Mouse (Mus musculus) G1E-ER4 (cell line): Measurements from ENCODE around the gene Ccno. TPM values are rescaled to one million over a fixed set of nuclear protein-coding genes. Genes with fewer than 3 reads are reported as not detected.

Experiments used
- GATA1 ChIP-seq: IDR thresholded peaks from one replicate; pipeline ENCODE4 v1.8.0; 2012; ENCODE audit warnings: low read length, inconsistent platforms
- polyA plus RNA-seq: library from polyadenylated mRNA; stranded (reverse); fragments of >175 nt; gene quantifications from 2 replicates; pipeline ENCODE4 v1.2.3, GENCODE M21; 2012

The Ccno gene
- not detected in 2 replicates for polyA plus RNA-seq

DNA sequence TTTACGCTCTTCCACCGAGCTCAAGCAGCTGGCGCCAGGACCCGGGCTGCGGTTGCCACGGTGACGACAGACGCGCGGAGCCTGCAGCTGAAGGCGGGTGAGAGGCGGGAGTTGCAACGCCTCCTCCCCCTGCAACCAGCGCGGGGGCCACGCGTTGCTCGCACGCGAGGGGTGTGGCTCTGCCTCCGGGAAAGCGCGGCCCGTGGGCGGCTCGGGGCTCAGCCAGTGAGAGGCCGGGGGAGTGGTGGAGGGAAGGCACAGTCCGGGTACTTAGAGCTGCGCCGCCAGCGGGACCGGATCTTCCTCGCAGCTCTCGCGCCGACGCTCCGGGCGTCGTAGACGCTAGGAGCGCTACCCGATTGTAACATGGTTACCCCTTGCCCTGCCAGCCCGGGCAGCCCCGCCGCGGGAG, at the start of gene Ccno:
TSS of gene Ccno (plus strand) at position 271 of the 412 bp plus-strand sequence.
- no peak for TF ChIP-seq GATA1

DNA sequence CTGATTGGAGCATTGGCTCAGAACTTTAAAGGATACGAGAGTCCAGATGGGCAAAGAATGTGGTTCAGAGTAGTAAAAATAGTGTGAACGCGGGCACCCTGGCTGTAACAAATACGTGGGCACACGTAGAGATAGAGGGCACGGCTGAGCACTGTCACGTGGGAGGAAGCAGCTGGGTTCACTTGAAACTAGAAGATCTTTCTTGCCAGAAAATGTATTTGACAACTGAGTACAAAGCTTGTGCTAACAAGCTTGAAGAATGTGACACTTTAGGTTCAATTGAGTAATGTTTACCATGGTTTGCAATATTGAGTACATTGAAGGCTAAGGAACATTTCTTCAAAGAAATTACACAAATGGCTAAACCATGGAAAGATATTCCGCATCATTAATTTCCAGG, 49.5 kb upstream of the Ccno start:
- no peak for TF ChIP-seq GATA1

DNA sequence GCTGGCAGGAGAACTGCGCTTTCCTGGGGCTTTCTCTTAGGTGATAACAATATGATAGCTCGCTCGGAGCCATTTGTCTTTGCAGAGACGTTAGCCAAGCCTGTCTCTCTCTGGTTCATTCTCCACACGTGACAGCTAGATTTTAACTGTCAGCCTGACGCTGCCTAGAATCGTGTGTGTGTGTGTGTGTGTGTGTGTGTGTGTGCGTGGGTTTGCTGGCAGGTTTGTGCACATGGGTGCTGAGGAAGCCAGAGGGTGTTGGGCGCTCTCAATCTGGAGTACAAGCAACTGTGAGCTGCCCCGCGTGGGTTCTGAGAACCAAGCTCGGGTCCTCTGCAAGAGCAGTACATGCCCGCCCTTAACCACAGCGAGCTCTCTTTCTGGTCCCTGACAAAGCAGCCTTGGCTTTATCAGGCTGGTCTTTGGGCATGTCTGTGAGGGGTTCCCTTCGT, 45.7 kb upstream of the Ccno start:
- TF ChIP-seq GATA1: no peak

DNA sequence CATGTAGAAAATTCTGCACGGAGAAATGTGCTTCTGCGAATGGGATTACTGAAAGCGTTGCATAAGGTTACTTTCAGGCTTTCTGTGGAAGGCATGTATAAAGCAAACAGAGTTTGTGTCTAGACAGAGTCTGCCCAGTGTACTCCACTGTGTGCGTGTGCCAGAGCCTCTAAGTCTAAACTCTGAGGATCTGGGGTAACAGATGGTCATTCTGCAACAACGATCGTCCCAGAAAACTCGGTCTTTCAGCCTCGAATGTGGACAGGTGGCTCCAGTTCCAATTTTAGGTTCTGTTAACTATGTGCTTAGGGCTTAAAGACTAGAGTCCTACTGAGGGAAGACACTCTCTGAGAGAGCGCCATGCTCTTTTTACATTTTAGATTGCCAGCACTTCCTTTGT, 42.3 kb upstream of the Ccno start:
- no peak for TF ChIP-seq GATA1

DNA sequence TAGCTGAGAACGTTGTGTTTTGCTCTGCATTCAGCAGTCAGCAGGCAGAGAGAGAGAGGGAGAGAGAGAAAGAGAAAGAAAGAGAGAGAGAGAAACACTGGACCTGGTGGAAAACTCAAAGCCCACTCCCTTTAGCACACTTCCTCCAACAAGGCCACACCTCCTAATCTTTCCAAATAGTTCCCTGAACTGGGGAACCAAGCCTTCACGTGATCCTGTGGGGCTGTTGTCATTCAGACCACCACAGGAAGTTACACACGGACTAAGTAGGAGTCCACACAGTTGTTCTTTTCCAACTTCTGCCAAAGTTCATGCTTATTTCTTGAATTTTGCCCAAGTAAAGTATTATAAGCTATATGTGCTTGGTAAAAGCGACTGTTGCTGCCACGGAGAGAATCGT, 41.7 kb upstream of the Ccno start:
- TF ChIP-seq GATA1: no peak

DNA sequence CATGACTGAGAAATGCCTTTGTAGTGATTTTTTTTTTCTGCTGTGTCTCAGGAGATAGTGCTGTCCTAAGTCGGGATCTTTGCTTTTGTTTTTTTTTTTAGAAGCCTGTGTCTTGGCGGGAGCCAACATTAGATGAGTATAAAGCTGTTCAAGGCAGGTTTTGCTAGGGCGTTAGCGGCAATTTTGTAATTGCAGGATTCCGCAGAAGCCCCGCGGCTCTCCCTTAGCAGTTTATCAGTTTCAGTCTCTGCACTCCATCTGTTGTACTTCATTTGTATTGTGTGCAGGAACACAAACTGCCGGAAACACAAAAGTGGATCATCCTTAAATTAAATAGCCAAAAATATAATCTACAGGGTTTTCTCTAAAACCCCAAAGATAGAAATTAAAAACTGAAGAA, 33.5 kb upstream of the Ccno start:
- TF ChIP-seq GATA1: no peak

DNA sequence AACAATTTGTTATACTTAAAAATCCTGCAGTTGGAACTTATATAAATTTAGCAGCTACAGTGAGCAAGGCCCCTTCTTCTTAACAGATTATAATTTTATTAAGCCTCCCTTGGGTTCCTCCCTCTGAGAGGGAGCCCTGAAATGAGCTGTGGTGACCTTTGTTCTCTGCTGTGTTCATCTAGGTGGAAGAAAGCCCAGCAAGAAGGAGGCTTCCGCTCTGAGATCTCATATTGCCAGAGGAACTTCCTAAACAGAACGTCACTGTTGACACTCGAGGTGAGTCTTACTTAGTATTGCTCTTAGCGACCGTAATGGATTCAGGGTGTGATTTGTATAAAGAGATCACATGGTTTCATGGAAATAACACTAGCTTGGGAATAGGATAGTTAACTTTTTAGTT, 24.5 kb upstream of the Ccno start:
- no peak for TF ChIP-seq GATA1

DNA sequence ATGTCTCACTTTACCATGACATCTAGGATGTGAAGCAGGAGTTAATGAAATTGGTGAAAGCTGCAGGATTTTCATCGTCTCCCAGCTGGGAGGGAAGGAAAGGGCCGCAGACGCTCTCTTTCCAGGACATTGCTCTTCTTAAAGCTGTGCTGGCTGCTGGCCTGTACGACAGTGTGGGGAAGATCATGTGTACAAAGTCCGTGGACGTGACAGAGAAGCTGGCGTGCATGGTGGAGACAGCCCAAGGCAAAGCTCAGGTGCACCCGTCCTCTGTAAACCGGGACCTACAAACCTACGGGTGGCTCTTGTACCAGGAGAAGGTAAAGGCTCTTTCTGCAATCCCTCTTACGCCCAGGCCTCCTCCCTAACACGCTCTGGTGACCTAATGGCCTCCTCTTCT, 23.2 kb upstream of the Ccno start:
- TF ChIP-seq GATA1: no peak

DNA sequence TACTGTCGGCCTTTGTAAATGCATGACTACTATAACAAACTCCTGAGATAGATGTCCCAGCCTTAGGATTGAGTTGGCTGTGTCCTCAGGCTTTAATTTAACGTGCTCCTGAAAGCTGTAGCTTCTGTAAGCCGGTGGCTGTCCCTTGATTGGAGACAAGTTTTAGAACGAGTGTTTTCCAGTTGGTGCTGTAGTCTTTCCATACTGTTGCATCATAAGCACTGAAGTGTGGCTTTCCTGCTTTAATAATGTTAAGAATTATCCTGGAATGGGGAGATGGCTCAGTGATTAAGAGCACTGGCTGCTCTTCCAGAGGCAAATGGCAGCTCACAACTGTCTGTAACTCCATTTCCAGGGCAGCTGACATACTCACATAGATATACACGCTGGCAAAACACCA, 20.3 kb upstream of the Ccno start:
- no peak for TF ChIP-seq GATA1

DNA sequence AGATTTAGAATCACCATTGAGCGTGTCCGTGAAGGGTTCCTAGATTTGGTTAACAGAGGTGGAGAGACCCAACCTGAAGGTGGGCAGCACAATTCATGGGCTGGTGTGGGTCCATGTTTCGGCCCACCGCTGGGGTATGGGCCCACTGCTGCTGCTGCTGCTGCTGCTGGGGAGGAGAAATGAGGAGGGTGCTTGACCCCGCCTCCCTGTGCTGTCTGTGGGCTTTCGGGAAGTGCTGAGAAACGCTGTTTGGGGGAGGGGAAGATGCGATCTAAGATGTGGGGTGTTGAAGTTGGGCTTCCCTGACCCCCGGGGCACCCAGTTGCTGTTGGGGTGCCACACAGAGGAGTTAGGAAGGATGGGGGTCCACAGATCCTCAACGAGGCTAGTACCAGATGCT, 10.9 kb upstream of the Ccno start:
- no peak for TF ChIP-seq GATA1

DNA sequence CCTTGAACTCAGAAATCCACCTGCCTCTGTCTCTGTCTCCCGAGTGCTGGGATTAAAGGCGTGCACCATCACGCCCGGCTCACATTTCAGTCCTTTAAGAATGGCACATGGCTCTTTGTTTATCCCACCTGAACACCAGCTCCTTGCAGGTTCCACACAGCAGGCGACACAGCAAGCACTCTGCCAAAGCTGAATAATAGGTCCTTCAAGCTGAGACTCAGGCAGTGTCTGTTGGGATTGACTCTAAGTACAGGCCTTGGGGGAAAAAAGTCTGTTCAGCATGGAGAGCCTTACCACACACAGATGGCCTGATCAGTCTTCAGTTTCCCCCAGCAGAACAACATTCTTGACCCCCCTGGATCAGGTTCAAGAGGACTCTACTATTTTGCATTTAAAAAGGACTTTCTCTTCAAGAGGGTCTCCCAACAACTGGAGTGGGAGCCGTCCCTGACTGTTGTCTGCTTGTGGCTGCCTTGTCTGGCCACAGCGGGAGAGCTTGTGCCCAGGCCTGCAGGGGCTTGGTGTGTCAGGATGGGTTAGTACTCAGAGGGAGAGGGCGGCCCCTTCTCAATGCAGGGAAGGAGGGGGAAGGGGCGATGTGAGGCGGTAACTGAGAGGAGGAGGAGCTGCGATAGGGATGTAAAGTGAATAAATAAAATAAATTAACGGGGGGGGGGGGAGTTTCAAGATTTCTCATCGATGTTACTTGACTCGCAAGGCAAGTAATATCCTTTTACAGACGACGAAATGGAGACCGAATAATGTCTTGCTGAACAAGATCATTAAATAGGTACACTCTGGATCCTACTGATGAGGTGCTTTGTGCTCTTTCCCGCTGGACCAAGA, 1.8 kb upstream of the Ccno start:
- TF ChIP-seq GATA1: no peak

DNA sequence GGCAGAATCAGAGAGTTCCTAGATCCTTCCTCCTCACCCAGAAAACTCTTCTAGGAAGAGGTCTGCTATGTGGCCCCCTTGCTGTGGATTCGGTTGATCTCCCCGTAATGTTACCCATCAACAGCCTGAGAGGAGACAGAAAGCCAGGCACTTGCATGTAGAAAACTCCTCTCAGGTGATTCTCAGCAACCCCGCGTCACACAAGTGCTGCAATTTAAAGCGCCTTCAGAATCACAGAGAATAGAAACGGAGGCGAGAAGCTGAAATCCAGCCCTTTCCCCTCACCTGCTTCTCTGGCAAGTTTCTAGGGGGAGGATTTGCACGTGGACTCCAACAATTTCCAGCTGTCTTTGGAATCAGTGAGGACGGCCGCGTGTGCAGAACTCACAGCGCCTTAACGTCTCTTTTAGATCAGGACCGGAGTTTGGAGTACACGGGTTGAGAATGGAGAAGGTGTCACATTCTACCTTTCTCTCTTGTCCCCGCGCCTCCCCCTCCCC, 1.1 kb upstream of the Ccno start:
- no peak for TF ChIP-seq GATA1

DNA sequence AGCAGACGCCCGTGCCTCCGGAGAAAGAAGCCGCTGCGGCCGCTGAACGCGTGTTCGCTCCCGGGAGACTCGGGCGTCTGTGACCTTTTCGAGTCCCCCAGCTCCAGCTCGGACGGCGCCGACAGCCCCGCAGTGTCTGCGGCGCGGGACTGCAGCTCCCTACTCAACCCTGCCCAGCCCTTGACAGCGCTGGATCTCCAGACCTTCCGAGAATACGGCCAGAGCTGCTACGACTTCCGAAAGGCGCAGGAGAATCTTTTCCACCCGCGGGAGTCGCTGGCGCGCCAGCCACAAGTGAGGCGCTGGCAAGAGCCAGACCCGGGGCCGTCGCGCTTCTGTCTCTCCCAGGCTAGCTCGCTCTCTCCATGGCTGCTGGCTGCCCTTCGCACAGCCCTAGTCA, 389 bp downstream of the Ccno start:
- TF ChIP-seq GATA1: no peak

DNA sequence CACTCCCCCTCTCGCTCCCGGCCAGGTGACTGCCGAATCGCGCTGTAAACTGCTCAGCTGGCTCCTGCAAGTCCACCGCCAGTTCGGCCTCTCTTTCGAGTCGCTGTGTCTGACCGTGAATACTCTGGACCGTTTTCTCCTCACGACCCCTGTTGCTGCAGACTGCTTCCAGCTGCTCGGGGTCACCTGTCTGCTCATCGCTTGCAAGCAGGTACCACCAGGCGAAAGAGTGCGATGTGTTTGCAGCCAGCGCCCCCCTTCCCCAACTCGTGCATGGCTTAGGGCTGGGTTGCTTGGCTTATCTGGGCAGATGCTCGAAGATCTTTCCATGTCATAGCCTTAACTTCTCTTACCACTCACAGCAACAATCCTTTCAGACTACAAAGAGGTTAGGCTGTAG, 1.3 kb downstream of the Ccno start:
- no peak for TF ChIP-seq GATA1

DNA sequence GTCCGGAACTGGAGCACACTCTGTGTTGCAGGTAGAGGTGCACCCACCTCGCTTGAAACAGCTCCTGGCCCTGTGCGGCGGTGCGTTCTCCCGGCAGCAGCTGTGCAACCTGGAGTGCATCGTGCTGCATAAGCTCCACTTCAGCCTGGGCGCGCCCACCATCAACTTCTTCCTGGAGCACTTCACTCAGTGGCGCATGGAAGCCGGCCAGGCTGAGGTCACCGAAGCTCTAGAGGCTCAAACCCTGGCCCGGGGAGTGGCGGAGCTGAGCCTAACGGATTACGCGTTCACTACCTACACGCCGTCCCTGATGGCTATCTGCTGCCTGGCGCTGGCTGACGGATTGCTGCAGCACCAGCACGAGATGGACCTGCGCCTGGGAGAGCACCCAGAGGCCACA, 1.9 kb downstream of the Ccno start:
- TF ChIP-seq GATA1: no peak

DNA sequence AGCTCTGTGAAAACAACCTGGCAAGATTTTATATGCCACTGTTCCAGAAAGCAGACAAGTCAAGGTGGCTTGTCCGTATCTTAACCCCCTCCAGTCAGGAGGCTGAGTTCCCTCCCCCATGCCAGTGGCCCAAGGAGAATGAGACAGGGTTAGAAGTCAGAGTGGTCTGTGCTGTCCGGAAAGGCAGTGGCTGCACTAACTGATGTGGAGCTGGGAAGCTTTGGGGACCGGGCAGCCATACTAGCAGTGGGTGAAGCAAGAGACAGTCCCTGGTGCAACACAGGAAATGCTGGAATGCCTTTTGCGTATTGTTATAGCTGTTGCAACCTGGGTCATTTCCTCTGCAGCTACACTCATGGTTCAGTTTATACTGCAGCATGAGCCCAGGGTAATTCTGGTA, 2.7 kb downstream of the Ccno start:
- TF ChIP-seq GATA1: no peak

DNA sequence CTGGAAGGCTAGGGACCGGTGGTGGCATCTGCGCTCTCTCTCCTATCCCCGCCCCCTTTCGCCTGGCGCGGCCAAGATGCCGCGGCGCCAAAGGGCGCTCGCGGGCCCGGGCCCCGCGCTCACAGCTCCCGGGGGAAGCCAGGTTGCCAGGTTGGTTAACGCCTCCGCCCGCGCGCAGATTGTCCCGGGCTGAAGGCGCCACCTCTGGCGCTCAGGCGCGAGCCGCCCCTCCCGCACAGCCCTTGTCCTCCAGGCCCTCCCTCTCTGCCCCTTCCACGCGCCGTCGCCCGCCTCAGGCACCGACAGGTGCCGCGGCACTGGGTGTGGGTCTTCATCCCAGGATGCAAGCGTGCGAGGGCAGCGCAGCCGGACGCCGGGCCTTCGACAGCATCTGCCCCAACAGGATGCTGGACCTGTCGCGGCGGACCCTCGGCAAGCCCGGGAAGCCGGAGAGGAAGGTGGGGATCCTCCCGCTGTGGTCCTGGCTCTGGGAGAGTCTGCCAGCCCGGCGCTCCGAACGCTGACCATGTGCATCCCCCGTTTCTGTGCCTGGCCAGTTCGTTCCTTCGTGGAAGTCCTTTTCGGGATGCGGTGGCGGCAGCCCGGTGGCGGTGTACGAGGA, 6.0 kb downstream of the Ccno start, which contains the start of gene Mcidas:
TSS of gene Mcidas (plus strand) at position 315 of the 622 bp plus-strand sequence.
- TF ChIP-seq GATA1: no peak
